Mouse (Mus musculus) embryonic facial prominence, embryonic 13.5 days (tissue): ENCODE data around the gene Psph. TPM values are rescaled to one million over a fixed set of nuclear protein-coding genes. Genes with fewer than 3 reads are reported as not detected.
"Not testable (repeated sequence)": the region's sequence is repeated elsewhere in the genome, so short reads cannot be mapped to it uniquely, and the experiment has no call there.

Experiments used
- ATAC-seq: fragments of 200-750 bp; cut with Nextera tagmentation; 2 replicates; pipeline ENCODE4 v1.8.0; 2017; ENCODE audit warnings: low read depth; ENCODE audit not compliant: insufficient number of reproducible peaks, insufficient read depth, low FRiP score, low TSS enrichment
- H3K27ac ChIP-seq: fragments of 300-500 bp; sonication (generic); 2 replicates; pipeline ENCODE4 v1.5.1; 2015; ENCODE audit warnings: moderate library complexity, mild to moderate bottlenecking, inconsistent platforms
- H3K27me3 ChIP-seq: fragments of 300-500 bp; sonication (generic); 2 replicates; pipeline ENCODE4 v1.6.1; 2015; ENCODE audit warnings: mild to moderate bottlenecking, inconsistent platforms
- H3K36me3 ChIP-seq: fragments of 300-500 bp; sonication (generic); 2 replicates; pipeline ENCODE4 v1.6.1; 2015; ENCODE audit warnings: mild to moderate bottlenecking, inconsistent platforms
- H3K4me1 ChIP-seq: fragments of 300-500 bp; sonication (generic); 2 replicates; pipeline ENCODE4 v1.6.1; 2015; ENCODE audit warnings: inconsistent platforms
- H3K4me2 ChIP-seq: fragments of 300-500 bp; sonication (generic); 2 replicates; pipeline ENCODE4 v1.6.1; 2015; ENCODE audit warnings: moderate library complexity, mild to moderate bottlenecking, inconsistent platforms
- H3K4me3 ChIP-seq: fragments of 300-500 bp; sonication (generic); 2 replicates; pipeline ENCODE4 v1.5.1; 2015; ENCODE audit warnings: mild to moderate bottlenecking, inconsistent platforms
- H3K9ac ChIP-seq: fragments of 300-500 bp; sonication (generic); 2 replicates; pipeline ENCODE4 v1.6.1; 2015; ENCODE audit warnings: mild to moderate bottlenecking, inconsistent platforms
- H3K9me3 ChIP-seq: fragments of 300-500 bp; sonication (generic); 2 replicates; pipeline ENCODE4 v1.6.1; 2016; ENCODE audit warnings: inconsistent platforms
- WGBS: fragments of 180-500 bp; shearing (Covaris S2); methylation state at CpG from one replicate; pipeline ENCODE4 v1.1.7; 2015; ENCODE audit warnings: mixed read lengths; 5-methylcytosine and 5-hydroxymethylcytosine counted together
- polyA plus RNA-seq: library from polyadenylated mRNA; unstranded; fragments of >200 nt; fragmentation: Nextera tagmentation; extraction: Ambion mirVana; gene quantifications from 2 replicates; pipeline ENCODE4 v1.2.1, GENCODE M21; 2015

Gene Psph
- polyA plus RNA-seq = 30.3 and 33.7 TPM in 2 replicates

GRCm38 (mm10) chr5:129786818-129787790, at the start of gene Psph:
TSS of gene Psph (minus strand) at chr5:129787449.
- peaks cover 33% of the 10 kb centered on the region for H3K36me3 ChIP-seq
- peak within 1 kb of the TSS; percentile 94 for H3K4me3 ChIP-seq
- H3K9me3 ChIP-seq = no peaks in the 10 kb centered on the region
- H3K27me3 ChIP-seq = no peaks in the 10 kb centered on the region
- H3K9ac ChIP-seq = peak within 1 kb of the TSS; percentile 98
- H3K4me2 ChIP-seq = peak within 1 kb of the TSS; percentile 70
- H3K27ac ChIP-seq = peak within 1 kb of the TSS; percentile 97
- WGBS = under 1% methylated on average over 73 of the region's 73 CpGs
- peaks cover 26% of the 10 kb centered on the region for H3K4me1 ChIP-seq
- ATAC-seq = peak; percentile 97

- H3K9me3 ChIP-seq, ATAC-seq, H3K4me2 ChIP-seq, H3K27me3 ChIP-seq, H3K27ac ChIP-seq, H3K9ac ChIP-seq, H3K4me3 ChIP-seq: not testable (repeated sequence)
- Histone ChIP-seq H3K4me1 (peaks cover 26% of the 10 kb centered on the region), H3K36me3 (peaks cover 57% of the 10 kb centered on the region)
- WGBS = 90% methylated on average over 7 of the region's 8 CpGs
These were observed 3.3 kb upstream of the Psph start for GRCm38 (mm10) chr5:129790591-129790990.

- no peak for ATAC-seq
- Histone ChIP-seq H3K4me2 (peak overlapping the region; percentile 70), H3K9me3 (no peaks in the 10 kb centered on the region), H3K36me3 (peaks cover 42% of the 10 kb centered on the region), H3K27ac (0 out of 2 replicates have a peak overlapping the region, but pooled peaks have one; percentile 97), H3K4me1 (peaks cover 26% of the 10 kb centered on the region), H3K9ac (peak overlapping the region; percentile 98), H3K27me3 (no peaks in the 10 kb centered on the region), H3K4me3 (peak overlapping the region; percentile 94)
- WGBS = 12% methylated on average over 11 of the region's 11 CpGs
These were observed 757 bp upstream of the Psph start for GRCm38 (mm10) chr5:129787818-129788593.

- peak overlapping the region; percentile 98 for H3K9ac ChIP-seq
- H3K4me1 ChIP-seq = peaks cover 26% of the 10 kb centered on the region
- H3K36me3 ChIP-seq = peaks cover 25% of the 10 kb centered on the region
- H3K27me3 ChIP-seq = no peaks in the 10 kb centered on the region
- ATAC-seq = no peak
- H3K4me2 ChIP-seq = peak overlapping the region; percentile 62
- peak overlapping the region; percentile 97 for H3K27ac ChIP-seq
- H3K9me3 ChIP-seq = no peaks in the 10 kb centered on the region
- H3K4me3 ChIP-seq = peak overlapping the region; percentile 94
- WGBS = 76% methylated on average over 6 of the region's 6 CpGs
These were observed 1.1 kb downstream of the Psph start for GRCm38 (mm10) chr5:129786161-129786560.

GRCm38 (mm10) chr5:129785235-129785870, 1.9 kb downstream of the Psph start:
- Histone ChIP-seq H3K9ac (no peak overlapping the region), H3K27me3 (no peaks in the 10 kb centered on the region), H3K36me3 (peaks cover 20% of the 10 kb centered on the region), H3K4me3 (no peak overlapping the region), H3K27ac (no peak overlapping the region), H3K9me3 (no peaks in the 10 kb centered on the region), H3K4me1 (peaks cover 26% of the 10 kb centered on the region), H3K4me2 (no peak overlapping the region)
- ATAC-seq = no peak
- WGBS = 92% methylated on average over 5 of the region's 5 CpGs

- no peak for ATAC-seq
- no peaks in the 10 kb centered on the region for H3K36me3 ChIP-seq
- peaks cover 13% of the 10 kb centered on the region for H3K4me1 ChIP-seq
- H3K4me3 ChIP-seq = no peak overlapping the region
- no peak overlapping the region for H3K9ac ChIP-seq
- no peaks in the 10 kb centered on the region for H3K27me3 ChIP-seq
- H3K4me2 ChIP-seq = no peak overlapping the region
- H3K9me3 ChIP-seq = no peaks in the 10 kb centered on the region
- H3K27ac ChIP-seq = no peak overlapping the region
- WGBS = 45% methylated on average over 3 of the region's 3 CpGs
These were observed 5.0 kb downstream of the Psph start for GRCm38 (mm10) chr5:129782211-129782610.

- Histone ChIP-seq H3K4me3 (no peak overlapping the region), H3K9me3 (no peaks in the 10 kb centered on the region), H3K36me3 (no peaks in the 10 kb centered on the region), H3K4me2 (no peak overlapping the region), H3K4me1 (peaks cover 7% of the 10 kb centered on the region), H3K9ac (no peak overlapping the region), H3K27me3 (no peaks in the 10 kb centered on the region), H3K27ac (no peak overlapping the region)
- WGBS = 82% methylated on average over 3 of the region's 3 CpGs
- ATAC-seq = no peak
These were observed 7.1 kb downstream of the Psph start for GRCm38 (mm10) chr5:129780131-129780530.

GRCm38 (mm10) chr5:129778996-129779716, 8.1 kb downstream of the Psph start:
- peak overlapping the region; percentile 67 for H3K27ac ChIP-seq
- H3K9me3 ChIP-seq = no peaks in the 10 kb centered on the region
- no peaks in the 10 kb centered on the region for H3K27me3 ChIP-seq
- ATAC-seq = peak; percentile 88
- WGBS = 1% methylated on average over 32 of the region's 32 CpGs
- peak overlapping the region; percentile 85 for H3K4me2 ChIP-seq
- peaks cover 7% of the 10 kb centered on the region for H3K4me1 ChIP-seq
- H3K4me3 ChIP-seq = peak overlapping the region; percentile 64
- H3K36me3 ChIP-seq = no peaks in the 10 kb centered on the region
- H3K9ac ChIP-seq = peak overlapping the region; percentile 82

GRCm38 (mm10) chr5:129778348-129778995, 8.8 kb downstream of the Psph start:
- H3K27ac ChIP-seq = peak overlapping the region; percentile 67; the same call in 1 of the 2 replicates
- 36% methylated on average over 11 of the region's 11 CpGs for WGBS

GRCm38 (mm10) chr5:129774661-129775060, 12.6 kb downstream of the Psph start:
- Histone ChIP-seq H3K4me2 (no peak overlapping the region), H3K4me3 (no peak overlapping the region), H3K9me3 (no peaks in the 10 kb centered on the region), H3K36me3 (peaks cover 9% of the 10 kb centered on the region; the same call in 1 of the 2 replicates), H3K4me1 (peaks cover 5% of the 10 kb centered on the region), H3K27ac (no peak overlapping the region), H3K9ac (no peak overlapping the region), H3K27me3 (no peaks in the 10 kb centered on the region)
- no peak for ATAC-seq
- WGBS = 85% methylated on average over 3 of the region's 3 CpGs

More at GRCm38 (mm10) chr5:129778348-129778995, 8.8 kb downstream of the Psph start:
- Histone ChIP-seq H3K9me3 (no peaks in the 10 kb centered on the region), H3K4me1 (peaks cover 7% of the 10 kb centered on the region), H3K9ac (peak overlapping the region; percentile 82), H3K36me3 (no peaks in the 10 kb centered on the region), H3K4me3 (peak overlapping the region; percentile 64), H3K27me3 (no peaks in the 10 kb centered on the region), H3K4me2 (peak overlapping the region; percentile 85)
- no peak for ATAC-seq
